ENCODE assay signal across 21 mouse cellular contexts in the genomic region with DNA sequence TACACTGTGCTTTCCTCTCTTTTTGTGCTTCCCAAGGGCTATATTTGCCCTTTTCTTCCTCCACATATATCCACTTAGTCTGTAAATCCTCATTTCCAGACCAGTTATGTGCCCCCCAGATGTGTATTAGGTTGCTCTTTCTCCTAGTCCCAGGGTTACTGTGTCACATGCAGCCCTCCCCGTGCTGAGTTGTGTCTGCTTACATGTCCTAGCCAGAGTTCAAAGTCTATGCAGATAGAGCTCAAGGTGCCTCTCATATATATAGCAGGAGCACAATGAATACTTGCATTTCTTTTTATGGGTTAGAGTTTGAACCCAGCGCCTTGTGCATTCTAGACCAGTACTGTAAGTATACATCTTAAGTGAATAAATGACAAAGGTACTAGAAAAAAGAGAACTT. TPM values are rescaled to one million over a fixed set of nuclear protein-coding genes. Genes with fewer than 3 reads are reported as not detected.
A peak's percentile ranks its signal among the peaks of the same experiment; 100 is the strongest.
DNase-seq lines count a peak whose midpoint lies in the region; ATAC-seq and TF ChIP-seq lines count a peak whose summit lies in the region.
"Had no signal": no experiment of that assay in that cellular context is flagged by ENCODE, and none has a peak within 500 bp of the region (broad histone marks: within the 10 kb centered on the region; RNA-seq: fewer than 3 reads in every experiment).

No protein-coding gene starts in this region.

- peaks cover 68% of the 10 kb centered on the region for H3K36me3 ChIP-seq in liver, adult 2 months (ENCODE audit: control insufficient read depth, insufficient read depth, low read length)
- peaks cover 6% of the 10 kb centered on the region; the same call in 1 of the 2 replicates for H3K36me3 ChIP-seq in liver, embryonic 11.5 days (ENCODE audit: control insufficient read depth, insufficient read depth, low read length)
- peaks cover 60% of the 10 kb centered on the region for H3K36me3 ChIP-seq in liver, postnatal 0 days (replicated peaks; ENCODE audit: insufficient read depth, low read length)
- H3K36me3 ChIP-seq in stomach, postnatal 0 days (ENCODE audit: control insufficient read depth, insufficient read depth, low read length): peaks cover 24% of the 10 kb centered on the region; the same call in 1 of the 2 replicates

- no peaks in the 10 kb centered on the region for H3K9me3 ChIP-seq in liver, embryonic 11.5 days (ENCODE audit: control insufficient read depth, low read length)
- H3K9me3 ChIP-seq in liver, postnatal 0 days (ENCODE audit: low read length): no peaks in the 10 kb centered on the region
- H3K9me3 ChIP-seq in stomach, postnatal 0 days (ENCODE audit: control insufficient read depth, low read length): no peaks in the 10 kb centered on the region
- H3K9me3 ChIP-seq: embryonic facial prominence, embryonic 10.5 days; forebrain, embryonic 13.5 days; heart, embryonic 10.5 days; hindbrain, embryonic 13.5 days had no signal

- peak; percentile 64 for DNase-seq in liver, adult 2 months (ENCODE audit: extremely low read depth, low read depth, low spot score)
- no peak for DNase-seq in liver, embryonic 11.5 days (ENCODE audit: low spot score)
- DNase-seq in liver, postnatal 0 days: no peak
- DNase-seq in stomach, postnatal 0 days (ENCODE audit: low spot score): no peak
- DNase-seq in gastrocnemius, postnatal 4 days (ENCODE audit: low spot score in 2 of 2): no peak
- DNase-seq in right cerebral cortex, adult 18-20 months: no peak
- no peak for DNase-seq in right cerebral cortex, postnatal 36 days (ENCODE audit: low spot score in 2 of 2)
- DNase-seq: cerebellum, adult 2 months; cerebellum, postnatal 10 days; forebrain, postnatal 0 days; gastrocnemius, adult 2 months; gastrocnemius, postnatal 25 days; heart, adult 18-20 months; heart, postnatal 10 days had no signal

- H3K27ac ChIP-seq in liver, adult 2 months (replicated peaks; ENCODE audit: insufficient read depth, low read depth, low read length): no peak overlapping the region
- no peak overlapping the region for H3K27ac ChIP-seq in liver, embryonic 11.5 days (ENCODE audit: low read depth, low read length)
- H3K27ac ChIP-seq in brown adipose tissue, adult 24 weeks (replicated peaks; ENCODE audit: low read depth, low read length): 0 out of 2 replicates have a peak overlapping the region, but pooled peaks have one; percentile 36
- peak overlapping the region; percentile 79 for H3K27ac ChIP-seq in liver, postnatal 0 days (ENCODE audit: low read depth)
- H3K27ac ChIP-seq in stomach, postnatal 0 days (replicated peaks): peak overlapping the region; percentile 41; the same call in 1 of the 2 replicates
- H3K27ac ChIP-seq: embryonic facial prominence, embryonic 10.5 days; forebrain, embryonic 13.5 days; gastrocnemius, adult 2 months; heart, embryonic 10.5 days; hindbrain, embryonic 13.5 days had no signal

- no peak overlapping the region for H3K4me2 ChIP-seq in liver, embryonic 11.5 days
- no peak overlapping the region for H3K4me2 ChIP-seq in liver, postnatal 0 days (ENCODE audit: low read depth, low read length)
- no peak overlapping the region for H3K4me2 ChIP-seq in stomach, postnatal 0 days (replicated peaks; ENCODE audit: low read depth)
- H3K4me2 ChIP-seq: forebrain, embryonic 13.5 days; hindbrain, embryonic 13.5 days had no signal

- no peak overlapping the region for H3K9ac ChIP-seq in liver, adult 2 months (ENCODE audit: low read depth, low read length)
- no peak overlapping the region for H3K9ac ChIP-seq in liver, embryonic 11.5 days (ENCODE audit: low read depth, low read length)
- H3K9ac ChIP-seq in liver, postnatal 0 days (replicated peaks): no peak overlapping the region; the same call in 1 of the 2 replicates
- no peak overlapping the region for H3K9ac ChIP-seq in stomach, postnatal 0 days (ENCODE audit: low read length)
- H3K9ac ChIP-seq: forebrain, embryonic 13.5 days; forebrain, postnatal 0 days; hindbrain, embryonic 13.5 days had no signal

- H3K4me1 ChIP-seq in liver, adult 2 months (ENCODE audit: control insufficient read depth, insufficient read depth, low read length): peaks cover 2% of the 10 kb centered on the region; the same call in 1 of the 2 replicates
- no peaks in the 10 kb centered on the region for H3K4me1 ChIP-seq in liver, embryonic 11.5 days (replicated peaks; ENCODE audit: control insufficient read depth, insufficient read depth, low read length)
- no peaks in the 10 kb centered on the region for H3K4me1 ChIP-seq in brown adipose tissue, adult 24 weeks (ENCODE audit: control insufficient read depth, insufficient read depth, insufficient read length, low read length)
- H3K4me1 ChIP-seq in liver, postnatal 0 days (ENCODE audit: insufficient read depth): peaks cover 3% of the 10 kb centered on the region; the same call in 1 of the 2 replicates
- no peaks in the 10 kb centered on the region for H3K4me1 ChIP-seq in stomach, postnatal 0 days (replicated peaks; ENCODE audit: control insufficient read depth, insufficient read depth)
- H3K4me1 ChIP-seq: embryonic facial prominence, embryonic 10.5 days; forebrain, embryonic 13.5 days; heart, embryonic 10.5 days; hindbrain, embryonic 13.5 days had no signal

- 64% methylated on average over 2 of the region's 2 CpGs for WGBS in liver, adult 2 months
- WGBS in liver, embryonic 11.5 days: 92% methylated on average over 2 of the region's 2 CpGs
- WGBS in liver, postnatal 0 days (ENCODE audit: insufficient replicate concordance): 80% methylated on average over 2 of the region's 2 CpGs
- WGBS in stomach, postnatal 0 days: 78% methylated on average over 2 of the region's 2 CpGs

- no peak for TF ChIP-seq EP300 in liver, postnatal 0 days (IDR thresholded peaks at IDR 0.05; ENCODE audit: low read depth)
- no peak for TF ChIP-seq EP300 in stomach, postnatal 0 days (optimal IDR thresholded peaks at IDR 0.05)

- no peaks in the 10 kb centered on the region for H3K79me2 ChIP-seq in liver, adult 2 months (ENCODE audit: control insufficient read depth, insufficient read depth, low read length)

- TF ChIP-seq CTCF in liver, adult 2 months (IDR thresholded peaks at IDR 0.05; ENCODE audit: low read depth, low read length): no peak
- TF ChIP-seq CTCF in liver, postnatal 0 days (IDR thresholded peaks at IDR 0.05; ENCODE audit: low read depth): no peak
- TF ChIP-seq CTCF in stomach, postnatal 0 days (IDR thresholded peaks at IDR 0.05; ENCODE audit: low read depth): no peak

- ATAC-seq in liver, embryonic 11.5 days (replicated peaks; ENCODE audit: low FRiP score): no peak
- ATAC-seq in liver, postnatal 0 days: peak; percentile 87
- ATAC-seq in stomach, postnatal 0 days (ENCODE audit: low FRiP score, low TSS enrichment): 0 out of 2 replicates have a peak, but pooled peaks have one; percentile 44
- ATAC-seq: forebrain, embryonic 13.5 days; forebrain, postnatal 0 days had no signal

- no peaks in the 10 kb centered on the region for H3K27me3 ChIP-seq in liver, adult 2 months (ENCODE audit: control insufficient read depth, insufficient read depth, low read length)
- no peaks in the 10 kb centered on the region for H3K27me3 ChIP-seq in liver, embryonic 11.5 days (replicated peaks; ENCODE audit: control insufficient read depth, insufficient read depth, low read length)
- H3K27me3 ChIP-seq in liver, postnatal 0 days (ENCODE audit: insufficient read depth, low read length): no peaks in the 10 kb centered on the region
- H3K27me3 ChIP-seq in stomach, postnatal 0 days (ENCODE audit: control insufficient read depth, insufficient read depth, low read length): no peaks in the 10 kb centered on the region
- H3K27me3 ChIP-seq: forebrain, embryonic 13.5 days; hindbrain, embryonic 13.5 days had no signal

- H3K4me3 ChIP-seq in liver, adult 2 months (ENCODE audit: insufficient read depth, low read depth, low read length): no peak overlapping the region
- H3K4me3 ChIP-seq in liver, embryonic 11.5 days (ENCODE audit: low read depth, low read length): no peak overlapping the region
- H3K4me3 ChIP-seq in brown adipose tissue, adult 24 weeks (ENCODE audit: insufficient read depth, low read depth, low read length): no peak overlapping the region
- H3K4me3 ChIP-seq in liver, postnatal 0 days (ENCODE audit: low read depth, low read length): no peak overlapping the region
- no peak overlapping the region for H3K4me3 ChIP-seq in stomach, postnatal 0 days (ENCODE audit: low read depth, low read length)
- H3K4me3 ChIP-seq: embryonic facial prominence, embryonic 10.5 days; forebrain, embryonic 13.5 days; gastrocnemius, adult 2 months; heart, embryonic 10.5 days; hindbrain, embryonic 13.5 days had no signal

- TF ChIP-seq POLR2A in liver, adult 2 months (IDR thresholded peaks at IDR 0.05; ENCODE audit: extremely low read depth, insufficient read depth, low read length): no peak

RNA-seq across cellular contexts. Expression of a gene that starts 15.5 kb away (rescaled TPM):
- 20.0 and 23.4 TPM in 2 replicates for total RNA-seq in liver, adult 2 months (2014; rRNA removed)
- polyA plus RNA-seq in liver, adult 2 months (2012; rRNA removed): 5.8 and 6.9 TPM in 2 replicates
- 15.5 and 16.0 TPM in 2 replicates for polyA plus RNA-seq in liver, embryonic 11.5 days (2014; fragmentation: Nextera tagmentation; extraction: Ambion mirVana)
- 12.9 and 13.7 TPM in 2 replicates for polyA plus RNA-seq in brown adipose tissue, adult 24 weeks (2012; ENCODE audit: insufficient read depth, insufficient read length, missing spikeins)
- 15.7 and 17.5 TPM in 2 replicates for polyA plus RNA-seq in liver, postnatal 0 days (2015; fragmentation: Nextera tagmentation; extraction: Ambion mirVana)
- 26.4 and 31.9 TPM in 2 replicates for polyA plus RNA-seq in stomach, postnatal 0 days (2015; fragmentation: Nextera tagmentation; extraction: Ambion mirVana)
- total RNA-seq in gastrocnemius, postnatal 4 days (2021): 10 to 100 TPM; 20.5 to 23.0 TPM

RNA-seq across cellular contexts. Expression of a gene that starts 29.3 kb away (rescaled TPM):
- total RNA-seq in liver, adult 2 months (2014; rRNA removed): 0.28 and 0.34 TPM in 2 replicates
- polyA plus RNA-seq in liver, adult 2 months (2012; rRNA removed): 0.22 and 0.25 TPM in 2 replicates
- polyA plus RNA-seq in liver, embryonic 11.5 days (2014; fragmentation: Nextera tagmentation; extraction: Ambion mirVana): 0.62 and 0.90 TPM in 2 replicates
- 1.7 and 2.5 TPM in 2 replicates for polyA plus RNA-seq in brown adipose tissue, adult 24 weeks (2012; ENCODE audit: insufficient read depth, insufficient read length, missing spikeins)
- polyA plus RNA-seq in liver, postnatal 0 days (2015; fragmentation: Nextera tagmentation; extraction: Ambion mirVana): 0.09 and 0.16 TPM in 2 replicates
- 2.3 and 2.5 TPM in 2 replicates for polyA plus RNA-seq in stomach, postnatal 0 days (2015; fragmentation: Nextera tagmentation; extraction: Ambion mirVana)
- 1 to 10 TPM; 8.5 to 9.0 TPM for total RNA-seq in gastrocnemius, postnatal 4 days (2021)
- total RNA-seq: hematopoietic stem cell, adult 5-6 weeks; MEL had no signal

Comparison
In these comparisons a context has a peak if more than half of its experiments do, and no peak if none do; other contexts are left out.
1. H3K27ac ChIP-seq: peak in brown adipose tissue, adult 24 weeks (single experiment), liver, postnatal 0 days (single experiment) and stomach, postnatal 0 days (single experiment); none in liver, adult 2 months (single experiment) and liver, embryonic 11.5 days (single experiment).